Mouse (Mus musculus): ENCODE measurements around the gene Slit3. TPM values are rescaled to one million over a fixed set of nuclear protein-coding genes. Genes with fewer than 3 reads are reported as not detected.

Slit3 gene
- total and polyA plus RNA-seq, 3 experiments: 0.55 to 4.8 (median 2.8) TPM

DNA sequence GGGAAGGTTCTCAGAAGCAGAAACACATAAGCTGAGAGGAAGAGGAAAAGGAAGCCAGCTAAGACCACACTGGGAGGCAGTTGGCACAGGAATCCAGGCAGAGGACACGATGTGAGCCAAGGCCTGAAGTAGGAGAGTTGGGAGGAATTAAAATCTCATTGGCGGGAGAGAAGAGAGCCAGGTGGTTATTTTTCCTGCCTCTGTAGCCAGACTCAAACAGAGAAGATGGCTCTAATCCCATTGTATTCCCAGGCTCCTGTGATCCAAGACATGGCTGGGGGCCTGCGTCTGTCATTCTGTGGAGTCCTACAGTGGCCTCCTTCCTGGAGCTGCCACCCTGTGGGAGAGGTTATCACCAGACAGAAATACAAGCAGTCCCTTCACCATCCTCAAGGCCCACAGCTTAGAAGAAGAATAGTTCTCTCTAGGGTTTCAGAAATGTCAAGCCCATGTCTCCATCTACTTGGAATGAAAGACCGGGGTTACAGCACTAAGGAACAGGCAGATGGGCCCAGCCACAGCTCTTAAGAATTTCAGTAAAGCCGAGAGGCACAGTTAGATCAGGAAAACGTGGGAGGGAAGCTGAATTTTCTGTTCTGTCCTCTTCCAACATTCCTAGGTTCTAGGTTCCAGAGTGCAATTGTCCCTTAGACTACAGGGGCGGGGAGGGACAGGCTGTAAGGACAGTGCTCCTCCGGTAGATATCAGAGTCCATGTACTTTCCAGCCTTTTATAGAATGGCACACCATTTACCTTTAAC lies 183.4 kb downstream of the Slit3 start:
- no peak overlapping the region for H3K4me2 ChIP-seq (ENCODE audit: insufficient read depth, low read depth, poor library complexity, severe bottlenecking)
- H3K9me3 ChIP-seq (replicated peaks; ENCODE audit: low read length): no peaks in the 10 kb centered on the region
- dilution Hi-C loops (cut with MboI; ENCODE audit: extremely low pct_ligation_motif_present, extremely low pct_unique_long_range_greater_than_20kb, low sequenced_read_pairs): no loop called here

DNA sequence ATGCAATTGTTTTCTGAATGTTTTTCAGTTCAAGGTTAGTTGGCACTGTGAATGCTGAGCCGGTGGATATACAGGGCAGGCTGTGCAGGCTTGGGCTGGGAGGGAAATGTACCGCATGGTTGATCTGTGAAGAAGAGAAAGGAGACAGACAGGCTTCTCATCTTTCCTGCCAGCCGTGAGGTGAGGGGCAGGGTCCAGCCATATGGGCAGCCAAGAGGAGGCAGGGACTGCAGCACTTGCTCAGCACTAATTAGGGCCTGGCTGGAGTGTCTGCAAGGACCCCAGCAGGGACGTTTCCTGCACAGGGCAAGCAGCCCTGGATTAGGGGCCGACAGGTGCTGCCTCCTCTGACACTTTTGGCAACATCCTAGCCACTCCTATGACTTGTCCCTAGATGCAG lies 184.1 kb downstream of the Slit3 start:
- no peak overlapping the region for H3K4me3 ChIP-seq (replicated peaks in 1 of 3; ENCODE audit: low read depth in 2 of 3, low read length in 2 of 3, poor library complexity in 1 of 3)
- H3K4me1 ChIP-seq (ENCODE audit: control insufficient read depth in 1 of 2, insufficient read depth in 2 of 2): no peaks in the 10 kb centered on the region
- in situ Hi-C loops (cut with MboI; ENCODE audit: low pct_ligation_motif_present, low pct_unique_long_range_greater_than_20kb, low sequenced_read_pairs) (no loop called here), dilution Hi-C loops (cut with MboI; ENCODE audit: extremely low pct_ligation_motif_present, extremely low pct_unique_long_range_greater_than_20kb, low sequenced_read_pairs) (no loop called here)
- no peak for TF ChIP-seq E2F4 (IDR thresholded peaks at IDR 0.05; ENCODE audit: insufficient replicate concordance, low read depth, low read length)
- TF ChIP-seq CHD1 (IDR thresholded peaks at IDR 0.05; ENCODE audit: low read depth, low read length): no peak
- no peak for TF ChIP-seq ZNF384 (IDR thresholded peaks at IDR 0.05; ENCODE audit: low read depth, low read length)
- no peak for TF ChIP-seq CHD2 (IDR thresholded peaks at IDR 0.05; ENCODE audit: low read length)
- no peak for TF ChIP-seq JUN (IDR thresholded peaks at IDR 0.05; ENCODE audit: insufficient read depth, low read depth, low read length)
- TF ChIP-seq MYC (IDR thresholded peaks at IDR 0.05; ENCODE audit: low read depth, low read length): no peak
- no peak for TF ChIP-seq CTCF (conservative IDR thresholded peaks at IDR 0.05 in 1 of 2, IDR thresholded peaks at IDR 0.05 in 1 of 2; ENCODE audit: low read depth in 2 of 2, low read length in 2 of 2)
- no peak for TF ChIP-seq MAFK (IDR thresholded peaks at IDR 0.05; ENCODE audit: insufficient replicate concordance, low read length)
- no peak for TF ChIP-seq RAD21 (IDR thresholded peaks at IDR 0.05; ENCODE audit: low read depth, low read length)
- TF ChIP-seq UBTF (IDR thresholded peaks at IDR 0.05; ENCODE audit: low read depth, low read length): no peak
- no peaks in the 10 kb centered on the region for H3K79me2 ChIP-seq (replicated peaks; ENCODE audit: control insufficient read depth, extremely low read depth, insufficient read depth, poor library complexity, severe bottlenecking)
- H3K27ac ChIP-seq (ENCODE audit: insufficient read depth, low read depth): no peak overlapping the region
- no peak for DNase-seq (ENCODE audit: extremely low read depth)
- H3K36me3 ChIP-seq (replicated peaks in 1 of 2; ENCODE audit: control insufficient read depth in 1 of 2, insufficient read depth in 1 of 2, low read length in 1 of 2): no peaks in the 10 kb centered on the region
- H3K9me3 ChIP-seq (replicated peaks; ENCODE audit: low read length): no peaks in the 10 kb centered on the region
- no peak overlapping the region for H3K9ac ChIP-seq (ENCODE audit: insufficient read depth, low read depth)
- no peak overlapping the region for H3K4me2 ChIP-seq (ENCODE audit: insufficient read depth, low read depth, poor library complexity, severe bottlenecking)
- no peaks in the 10 kb centered on the region for H3K27me3 ChIP-seq (replicated peaks)

More for the DNA sequence above, 183.4 kb downstream of the Slit3 start:
- in situ Hi-C loops (cut with MboI; ENCODE audit: low pct_ligation_motif_present, low pct_unique_long_range_greater_than_20kb, low sequenced_read_pairs): no loop called here
- Histone ChIP-seq H3K9ac (ENCODE audit: insufficient read depth, low read depth) (no peak overlapping the region), H3K79me2 (replicated peaks; ENCODE audit: control insufficient read depth, extremely low read depth, insufficient read depth, poor library complexity, severe bottlenecking) (no peaks in the 10 kb centered on the region), H3K27ac (ENCODE audit: insufficient read depth, low read depth) (no peak overlapping the region), H3K4me3 (replicated peaks in 1 of 3; ENCODE audit: low read depth in 2 of 3, low read length in 2 of 3, poor library complexity in 1 of 3) (no peak overlapping the region), H3K36me3 (replicated peaks in 1 of 2; ENCODE audit: control insufficient read depth in 1 of 2, insufficient read depth in 1 of 2, low read length in 1 of 2) (no peaks in the 10 kb centered on the region), H3K4me1 (ENCODE audit: control insufficient read depth in 1 of 2, insufficient read depth in 2 of 2) (no peaks in the 10 kb centered on the region), H3K27me3 (replicated peaks) (no peaks in the 10 kb centered on the region)
- no peak for DNase-seq (ENCODE audit: extremely low read depth)
- TF ChIP-seq NELFE (IDR thresholded peaks at IDR 0.05; ENCODE audit: low read depth, low read length): no peak

DNA sequence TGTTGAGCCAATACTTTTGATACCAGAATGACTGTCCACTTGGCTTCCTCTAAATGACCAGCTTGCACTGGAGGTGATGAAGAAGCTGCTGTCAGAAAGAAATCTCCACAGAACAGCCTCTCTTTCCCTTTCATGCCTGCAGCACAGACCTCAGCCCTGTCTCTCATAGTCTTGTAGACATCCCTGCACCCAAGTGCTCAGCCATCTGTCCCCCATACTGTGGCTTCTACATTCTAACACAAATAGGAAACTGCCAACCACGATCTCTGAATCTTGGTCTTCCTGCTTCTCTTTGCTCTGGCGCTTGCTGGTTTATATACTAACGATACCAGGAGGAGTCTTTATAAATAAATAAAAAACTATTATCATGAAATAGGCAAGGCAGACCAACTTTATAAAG lies 184.9 kb downstream of the Slit3 start:
- Histone ChIP-seq H3K9ac (ENCODE audit: insufficient read depth, low read depth) (no peak overlapping the region), H3K36me3 (replicated peaks in 1 of 2; ENCODE audit: control insufficient read depth in 1 of 2, insufficient read depth in 1 of 2, low read length in 1 of 2) (no peaks in the 10 kb centered on the region), H3K27ac (ENCODE audit: insufficient read depth, low read depth) (no peak overlapping the region), H3K27me3 (replicated peaks) (no peaks in the 10 kb centered on the region), H3K9me3 (replicated peaks; ENCODE audit: low read length) (no peaks in the 10 kb centered on the region), H3K79me2 (replicated peaks; ENCODE audit: control insufficient read depth, extremely low read depth, insufficient read depth, poor library complexity, severe bottlenecking) (no peaks in the 10 kb centered on the region), H3K4me2 (ENCODE audit: insufficient read depth, low read depth, poor library complexity, severe bottlenecking) (no peak overlapping the region), H3K4me3 (replicated peaks in 1 of 3; ENCODE audit: low read depth in 2 of 3, low read length in 2 of 3, poor library complexity in 1 of 3) (no peak overlapping the region), H3K4me1 (ENCODE audit: control insufficient read depth in 1 of 2, insufficient read depth in 2 of 2) (no peaks in the 10 kb centered on the region)
- dilution Hi-C loops (cut with MboI; ENCODE audit: extremely low pct_ligation_motif_present, extremely low pct_unique_long_range_greater_than_20kb, low sequenced_read_pairs): no loop called here
- TF ChIP-seq CHD2 (IDR thresholded peaks at IDR 0.05; ENCODE audit: low read length): no peak
- TF ChIP-seq USF2 (conservative IDR thresholded peaks at IDR 0.05; ENCODE audit: low read depth, low read length): no peak
- TF ChIP-seq RCOR1 (conservative IDR thresholded peaks at IDR 0.05; ENCODE audit: low read depth, low read length): no peak
- TF ChIP-seq ZKSCAN1 (IDR thresholded peaks at IDR 0.05; ENCODE audit: borderline replicate concordance, low read depth, low read length): no peak
- no peak for TF ChIP-seq NELFE (IDR thresholded peaks at IDR 0.05; ENCODE audit: low read depth, low read length)
- TF ChIP-seq E2F4 (IDR thresholded peaks at IDR 0.05; ENCODE audit: insufficient replicate concordance, low read depth, low read length): no peak
- no peak for TF ChIP-seq ELF1 (IDR thresholded peaks at IDR 0.05; ENCODE audit: low read depth, low read length)
- no peak for TF ChIP-seq HCFC1 (IDR thresholded peaks at IDR 0.05; ENCODE audit: low read depth, low read length)
- TF ChIP-seq GABPA (IDR thresholded peaks at IDR 0.05; ENCODE audit: insufficient replicate concordance, low read depth, low read length): no peak
- TF ChIP-seq UBTF (IDR thresholded peaks at IDR 0.05; ENCODE audit: low read depth, low read length): no peak
- TF ChIP-seq MXI1 (IDR thresholded peaks at IDR 0.05; ENCODE audit: low read depth, low read length): no peak
- no peak for TF ChIP-seq JUND (conservative IDR thresholded peaks at IDR 0.05; ENCODE audit: low read depth, low read length)
- TF ChIP-seq TBP (conservative IDR thresholded peaks at IDR 0.05; ENCODE audit: low read depth, low read length): no peak
- TF ChIP-seq USF1 (IDR thresholded peaks at IDR 0.05; ENCODE audit: low read depth, low read length): no peak
- TF ChIP-seq JUN (IDR thresholded peaks at IDR 0.05; ENCODE audit: insufficient read depth, low read depth, low read length): no peak
- in situ Hi-C loops (cut with MboI; ENCODE audit: low pct_ligation_motif_present, low pct_unique_long_range_greater_than_20kb, low sequenced_read_pairs): no loop called here
- DNase-seq (ENCODE audit: extremely low read depth): no peak
